10 mouse cellular contexts compared by ENCODE assay signal in genomic region chr3:68575636-68576340, GRCm38 (mm10).
DNase-seq lines count a peak whose midpoint lies in the region; ATAC-seq and TF ChIP-seq lines count a peak whose summit lies in the region.
"Had no signal": no experiment of that assay in that cellular context is flagged by ENCODE, and none has a peak within 500 bp of the region (broad histone marks: within the 10 kb centered on the region; RNA-seq: fewer than 3 reads in every experiment).

No protein-coding gene starts in this region.

- DNase-seq in cerebellum, adult 18-20 months, result peak; percentile 81 to 84
- DNase-seq in embryonic facial prominence, embryonic 14.5 days (ENCODE audit: low spot score), result no peak
- DNase-seq in lung, postnatal 0 days (ENCODE audit: low spot score), result no peak
- no peak for DNase-seq in adrenal gland, adult 8-10 months
- DNase-seq: liver, embryonic 13.5 days had no signal

- H3K9ac ChIP-seq in kidney, embryonic 16.5 days (replicated peaks; ENCODE audit: low read length), result no peak overlapping the region
- H3K9ac ChIP-seq in kidney, embryonic 14.5 days (ENCODE audit: low read depth, low read length), result no peak overlapping the region
- no peak overlapping the region for H3K9ac ChIP-seq in embryonic facial prominence, embryonic 14.5 days (ENCODE audit: low read depth, low read length)
- H3K9ac ChIP-seq in midbrain, embryonic 12.5 days (replicated peaks), result no peak overlapping the region
- H3K9ac ChIP-seq in lung, postnatal 0 days (replicated peaks; ENCODE audit: low read depth), result no peak overlapping the region
- no peak overlapping the region for H3K9ac ChIP-seq in liver, embryonic 12.5 days
- H3K9ac ChIP-seq: liver, embryonic 13.5 days had no signal

- H3K9me3 ChIP-seq in kidney, embryonic 16.5 days (ENCODE audit: low read length), result no peaks in the 10 kb centered on the region
- H3K9me3 ChIP-seq in kidney, embryonic 14.5 days (ENCODE audit: control insufficient read depth, low read length), result no peaks in the 10 kb centered on the region
- H3K9me3 ChIP-seq in embryonic facial prominence, embryonic 14.5 days (ENCODE audit: control insufficient read depth, low read length), result no peaks in the 10 kb centered on the region
- H3K9me3 ChIP-seq in midbrain, embryonic 12.5 days, result no peaks in the 10 kb centered on the region
- no peaks in the 10 kb centered on the region for H3K9me3 ChIP-seq in lung, postnatal 0 days (ENCODE audit: low read length)
- H3K9me3 ChIP-seq in liver, embryonic 12.5 days (replicated peaks), result no peaks in the 10 kb centered on the region
- H3K9me3 ChIP-seq: liver, embryonic 13.5 days had no signal

- ATAC-seq in kidney, embryonic 16.5 days (ENCODE audit: low FRiP score, low TSS enrichment), result no peak
- ATAC-seq in kidney, embryonic 14.5 days (ENCODE audit: low FRiP score, low TSS enrichment), result no peak
- no peak for ATAC-seq in embryonic facial prominence, embryonic 14.5 days (ENCODE audit: low read depth)
- ATAC-seq in midbrain, embryonic 12.5 days (ENCODE audit: low FRiP score, low read depth), result no peak
- no peak for ATAC-seq in lung, postnatal 0 days
- no peak for ATAC-seq in liver, embryonic 12.5 days

- H3K4me2 ChIP-seq in kidney, embryonic 16.5 days (replicated peaks; ENCODE audit: low read depth, low read length), result no peak overlapping the region
- H3K4me2 ChIP-seq in kidney, embryonic 14.5 days (replicated peaks; ENCODE audit: low read depth, low read length), result no peak overlapping the region
- H3K4me2 ChIP-seq in embryonic facial prominence, embryonic 14.5 days (ENCODE audit: low read depth, low read length), result 0 out of 2 replicates have a peak overlapping the region, but pooled peaks have one; percentile 18
- H3K4me2 ChIP-seq in midbrain, embryonic 12.5 days (replicated peaks), result peak overlapping the region; percentile 66
- no peak overlapping the region for H3K4me2 ChIP-seq in lung, postnatal 0 days (replicated peaks; ENCODE audit: low read depth, low read length)
- no peak overlapping the region for H3K4me2 ChIP-seq in liver, embryonic 12.5 days
- H3K4me2 ChIP-seq: liver, embryonic 13.5 days had no signal

- TF ChIP-seq EP300 in lung, postnatal 0 days (IDR thresholded peaks at IDR 0.05), result no peak

- H3K4me3 ChIP-seq in kidney, embryonic 16.5 days (ENCODE audit: low read length), result no peak overlapping the region
- no peak overlapping the region for H3K4me3 ChIP-seq in kidney, embryonic 14.5 days (ENCODE audit: low read length)
- H3K4me3 ChIP-seq in embryonic facial prominence, embryonic 14.5 days (ENCODE audit: low read depth, low read length), result no peak overlapping the region
- no peak overlapping the region for H3K4me3 ChIP-seq in midbrain, embryonic 12.5 days
- no peak overlapping the region for H3K4me3 ChIP-seq in lung, postnatal 0 days (ENCODE audit: low read depth, low read length)
- H3K4me3 ChIP-seq in liver, embryonic 12.5 days, result no peak overlapping the region
- H3K4me3 ChIP-seq: liver, embryonic 13.5 days had no signal

- peaks cover 37% of the 10 kb centered on the region for H3K4me1 ChIP-seq in kidney, embryonic 16.5 days (ENCODE audit: insufficient read depth, low read length)
- peaks cover 19% of the 10 kb centered on the region for H3K4me1 ChIP-seq in kidney, embryonic 14.5 days (ENCODE audit: control insufficient read depth, insufficient read depth, low read length)
- peaks cover 15% of the 10 kb centered on the region for H3K4me1 ChIP-seq in embryonic facial prominence, embryonic 14.5 days (ENCODE audit: control insufficient read depth, insufficient read depth, low read length)
- H3K4me1 ChIP-seq in midbrain, embryonic 12.5 days, result peaks cover 52% of the 10 kb centered on the region
- peaks cover 15% of the 10 kb centered on the region for H3K4me1 ChIP-seq in lung, postnatal 0 days (ENCODE audit: insufficient read depth, low read depth, low read length)
- H3K4me1 ChIP-seq in liver, embryonic 12.5 days, result 0 out of 2 replicates have a peak, but pooled peaks cover 8% of the 10 kb centered on the region

- TF ChIP-seq CTCF in lung, postnatal 0 days (IDR thresholded peaks at IDR 0.05), result no peak

- H3K27ac ChIP-seq in kidney, embryonic 16.5 days (ENCODE audit: low read length), result peak overlapping the region; percentile 14; the same call in 1 of the 2 replicates
- H3K27ac ChIP-seq in kidney, embryonic 14.5 days (ENCODE audit: low read depth, low read length), result no peak overlapping the region
- no peak overlapping the region for H3K27ac ChIP-seq in embryonic facial prominence, embryonic 14.5 days (replicated peaks; ENCODE audit: low read depth, low read length)
- peak overlapping the region; percentile 46 for H3K27ac ChIP-seq in midbrain, embryonic 12.5 days (replicated peaks)
- no peak overlapping the region for H3K27ac ChIP-seq in lung, postnatal 0 days (ENCODE audit: low read length)
- no peak overlapping the region for H3K27ac ChIP-seq in liver, embryonic 12.5 days
- H3K27ac ChIP-seq: liver, embryonic 13.5 days had no signal

- WGBS in kidney, embryonic 16.5 days, result 67% methylated on average over 10 of the region's 10 CpGs
- 70% methylated on average over 10 of the region's 10 CpGs for WGBS in kidney, embryonic 14.5 days
- 70% methylated on average over 10 of the region's 10 CpGs for WGBS in embryonic facial prominence, embryonic 14.5 days
- 70% methylated on average over 10 of the region's 10 CpGs for whole genome bisulfite sequencing in midbrain, embryonic 12.5 days
- 62% methylated on average over 10 of the region's 10 CpGs for WGBS in lung, postnatal 0 days
- 61% methylated on average over 10 of the region's 10 CpGs for WGBS in liver, embryonic 12.5 days (ENCODE audit: insufficient replicate concordance)

- no peaks in the 10 kb centered on the region for H3K36me3 ChIP-seq in kidney, embryonic 16.5 days (ENCODE audit: insufficient read depth, low read length)
- H3K36me3 ChIP-seq in kidney, embryonic 14.5 days (ENCODE audit: control insufficient read depth, insufficient read depth, low read length), result no peaks in the 10 kb centered on the region
- H3K36me3 ChIP-seq in embryonic facial prominence, embryonic 14.5 days (ENCODE audit: control insufficient read depth, insufficient read depth, low read length), result no peaks in the 10 kb centered on the region
- no peaks in the 10 kb centered on the region for H3K36me3 ChIP-seq in midbrain, embryonic 12.5 days
- no peaks in the 10 kb centered on the region for H3K36me3 ChIP-seq in lung, postnatal 0 days (ENCODE audit: insufficient read depth, low read length)
- H3K36me3 ChIP-seq in liver, embryonic 12.5 days, result no peaks in the 10 kb centered on the region
- H3K36me3 ChIP-seq: G1E; liver, embryonic 13.5 days had no signal

- H3K27me3 ChIP-seq in kidney, embryonic 16.5 days (ENCODE audit: insufficient read depth, low read length), result no peaks in the 10 kb centered on the region
- H3K27me3 ChIP-seq in kidney, embryonic 14.5 days (ENCODE audit: control insufficient read depth, insufficient read depth, low read length), result no peaks in the 10 kb centered on the region
- H3K27me3 ChIP-seq in embryonic facial prominence, embryonic 14.5 days (replicated peaks; ENCODE audit: control insufficient read depth, insufficient read depth, low read length), result no peaks in the 10 kb centered on the region
- no peaks in the 10 kb centered on the region for H3K27me3 ChIP-seq in midbrain, embryonic 12.5 days
- H3K27me3 ChIP-seq in lung, postnatal 0 days (replicated peaks; ENCODE audit: insufficient read depth, low read length), result no peaks in the 10 kb centered on the region
- peaks cover 4% of the 10 kb centered on the region; the same call in 1 of the 2 replicates for H3K27me3 ChIP-seq in liver, embryonic 12.5 days (replicated peaks)
- H3K27me3 ChIP-seq: liver, embryonic 13.5 days had no signal

Comparison
In these comparisons a context has a peak if more than half of its experiments do, and no peak if none do; other contexts are left out.
1. H3K27ac ChIP-seq: peak in kidney, embryonic 16.5 days (single experiment) and midbrain, embryonic 12.5 days (single experiment); none in kidney, embryonic 14.5 days (single experiment), embryonic facial prominence, embryonic 14.5 days (single experiment), lung, postnatal 0 days (single experiment) and liver, embryonic 12.5 days (single experiment).
2. H3K4me2 ChIP-seq: peak in embryonic facial prominence, embryonic 14.5 days (single experiment) and midbrain, embryonic 12.5 days (single experiment); none in kidney, embryonic 16.5 days (single experiment), kidney, embryonic 14.5 days (single experiment), lung, postnatal 0 days (single experiment) and liver, embryonic 12.5 days (single experiment).
3. DNase-seq: peak in cerebellum, adult 18-20 months (2 of 2); none in embryonic facial prominence, embryonic 14.5 days (single experiment), lung, postnatal 0 days (single experiment) and adrenal gland, adult 8-10 months (single experiment).